Mouse (Mus musculus): Measurements from ENCODE around the gene Oog4. TPM values are rescaled to one million over a fixed set of nuclear protein-coding genes. Genes with fewer than 3 reads are reported as not detected.

The Oog4 gene
- polyA plus RNA-seq, 1 experiment from 2014 or later = not detected

- Histone ChIP-seq H3K27me3 (ENCODE audit: control insufficient read depth, insufficient read depth, low read length) (no peaks in the 10 kb centered on the region), H3K36me3 (ENCODE audit: control insufficient read depth, insufficient read depth, low read length) (no peaks in the 10 kb centered on the region), H3K27ac (replicated peaks in 1 of 2; ENCODE audit: control insufficient read depth in 1 of 2, insufficient read depth in 1 of 2, low read depth in 2 of 2, low read length in 2 of 2) (no peak overlapping the region), H3K4me1 (ENCODE audit: control insufficient read depth in 2 of 2, insufficient read depth in 2 of 2, low read length in 2 of 2) (no peaks in the 10 kb centered on the region), H3K4me3 (ENCODE audit: control insufficient read depth in 1 of 2, insufficient read depth in 1 of 2, low read depth in 1 of 2, low read length in 2 of 2) (peak overlapping the region; percentile 41 to 42), H3K9ac (ENCODE audit: low read length) (peak overlapping the region; percentile 64), H3K9me3 (ENCODE audit: control insufficient read depth, low read length) (peaks cover 2% of the 10 kb centered on the region; the same call in 1 of the 2 replicates), H3K4me2 (ENCODE audit: low read length) (peak overlapping the region; percentile 67)
- 9% methylated on average over 34 of the region's 43 CpGs for WGBS
- no peak for ATAC-seq (ENCODE audit: insufficient number of reproducible peaks, insufficient read depth, low FRiP score, low read depth)
Measured at GRCm38 (mm10) chr4:143388955-143389702, 61.0 kb downstream of the Oog4 start.

Other genes with a start within 250 kb of the Oog4 start
- 8.7 and 9.4 TPM in 2 replicates for gene Prdm2, start 237.3 kb downstream of the Oog4 start, polyA plus RNA-seq (2014; fragmentation: Nextera tagmentation; extraction: Ambion mirVana)
- 24.5 and 26.9 TPM in 2 replicates for gene Pdpn, start 150.8 kb downstream of the Oog4 start, polyA plus RNA-seq (2014; fragmentation: Nextera tagmentation; extraction: Ambion mirVana)
- 0.24 and 0.47 TPM in 2 replicates for gene Lrrc38, start 100.6 kb downstream of the Oog4 start, polyA plus RNA-seq (2014; fragmentation: Nextera tagmentation; extraction: Ambion mirVana)
- not detected in 2 replicates for gene Pramel1, start 55.9 kb downstream of the Oog4 start, polyA plus RNA-seq (2014; fragmentation: Nextera tagmentation; extraction: Ambion mirVana)
- 12.7 and 13.4 TPM in 2 replicates for gene Pramef8, start 37.9 kb downstream of the Oog4 start, polyA plus RNA-seq (2014; fragmentation: Nextera tagmentation; extraction: Ambion mirVana)
- gene Gm13043, start 61.0 kb upstream of the Oog4 start, polyA plus RNA-seq (2014; fragmentation: Nextera tagmentation; extraction: Ambion mirVana) = not detected in 2 replicates
- not detected in 2 replicates for gene Gm13040, start 85.6 kb upstream of the Oog4 start, polyA plus RNA-seq (2014; fragmentation: Nextera tagmentation; extraction: Ambion mirVana)
- gene BC080695, start 101.4 kb upstream of the Oog4 start, polyA plus RNA-seq (2014; fragmentation: Nextera tagmentation; extraction: Ambion mirVana) = not detected in 2 replicates
- gene Gm13057, start 101.4 kb upstream of the Oog4 start, polyA plus RNA-seq (2014; fragmentation: Nextera tagmentation; extraction: Ambion mirVana) = not detected in 2 replicates
- gene Gm13083, start 164.7 kb upstream of the Oog4 start, polyA plus RNA-seq (2014; fragmentation: Nextera tagmentation; extraction: Ambion mirVana) = not detected in 2 replicates
- not detected in 2 replicates for gene Gm13088, start 206.9 kb upstream of the Oog4 start, polyA plus RNA-seq (2014; fragmentation: Nextera tagmentation; extraction: Ambion mirVana)